Mouse (Mus musculus) neural tube, embryonic 11.5 days (tissue): ENCODE data around the gene Gnb5. TPM values are rescaled to one million over a fixed set of nuclear protein-coding genes. Genes with fewer than 3 reads are reported as not detected.
A peak's percentile ranks its signal among the peaks of the same experiment; 100 is the strongest.

Experiments used
- ATAC-seq: fragments of 200-750 bp; cut with Nextera tagmentation; 2 replicates; pipeline ENCODE4 v1.8.0; 2017; ENCODE audit warnings: moderate number of reproducible peaks, mild to moderate bottlenecking, moderate TSS enrichment, moderate library complexity; ENCODE audit not compliant: insufficient read depth, low FRiP score, low TSS enrichment
- DNase-seq: peaks from one replicate; pipeline ENCODE4 v3.0.0-alpha.2; 2015; ENCODE audit warnings: low spot score
- H3K27ac ChIP-seq: fragments of 300-500 bp; sonication (generic); 2 replicates; pipeline ENCODE4 v1.5.1; 2014; ENCODE audit warnings: low read depth, mild to moderate bottlenecking, low read length
- H3K27me3 ChIP-seq: fragments of 300-500 bp; sonication (generic); 2 replicates; pipeline ENCODE4 v1.6.1; 2014; ENCODE audit warnings: mild to moderate bottlenecking, low read length, mixed read lengths; ENCODE audit not compliant: control insufficient read depth, insufficient read depth
- H3K36me3 ChIP-seq: fragments of 300-500 bp; sonication (generic); 2 replicates; pipeline ENCODE4 v1.6.1; 2014; ENCODE audit warnings: mild to moderate bottlenecking, low read length, moderate library complexity, mixed read lengths; ENCODE audit not compliant: control insufficient read depth, insufficient read depth
- H3K4me1 ChIP-seq: fragments of 300-500 bp; sonication (generic); 2 replicates; pipeline ENCODE4 v1.6.1; 2014; ENCODE audit warnings: low read length, mixed read lengths; ENCODE audit not compliant: control insufficient read depth, insufficient read depth
- H3K4me2 ChIP-seq: fragments of 300-500 bp; sonication (generic); 2 replicates; pipeline ENCODE4 v1.6.1; 2014; ENCODE audit warnings: low read depth, mild to moderate bottlenecking, moderate library complexity
- H3K4me3 ChIP-seq: fragments of 300-500 bp; sonication (generic); 2 replicates; pipeline ENCODE4 v1.5.1; 2014; ENCODE audit warnings: low read depth, low read length
- H3K9ac ChIP-seq: fragments of 300-500 bp; sonication (generic); 2 replicates; pipeline ENCODE4 v1.6.1; 2014; ENCODE audit warnings: mild to moderate bottlenecking, low read length
- H3K9me3 ChIP-seq: fragments of 300-500 bp; sonication (generic); 2 replicates; pipeline ENCODE4 v1.6.1; 2016; ENCODE audit warnings: low read length; ENCODE audit not compliant: control insufficient read depth
- WGBS: fragments of 180-500 bp; shearing (Covaris S2); extraction: QIAGEN DNeasy Blood & Tissue Kit; methylation state at CpG from one replicate; pipeline ENCODE4 v1.1.7; 2014; 5-methylcytosine and 5-hydroxymethylcytosine counted together
- polyA plus RNA-seq: library from polyadenylated mRNA; unstranded; fragments of >200 nt; fragmentation: Nextera tagmentation; extraction: Ambion mirVana; gene quantifications from 2 replicates; pipeline ENCODE4 v1.2.1, GENCODE M21; 2014

The Gnb5 gene
- polyA plus RNA-seq, result 34.2 and 34.7 TPM in 2 replicates

DNA sequence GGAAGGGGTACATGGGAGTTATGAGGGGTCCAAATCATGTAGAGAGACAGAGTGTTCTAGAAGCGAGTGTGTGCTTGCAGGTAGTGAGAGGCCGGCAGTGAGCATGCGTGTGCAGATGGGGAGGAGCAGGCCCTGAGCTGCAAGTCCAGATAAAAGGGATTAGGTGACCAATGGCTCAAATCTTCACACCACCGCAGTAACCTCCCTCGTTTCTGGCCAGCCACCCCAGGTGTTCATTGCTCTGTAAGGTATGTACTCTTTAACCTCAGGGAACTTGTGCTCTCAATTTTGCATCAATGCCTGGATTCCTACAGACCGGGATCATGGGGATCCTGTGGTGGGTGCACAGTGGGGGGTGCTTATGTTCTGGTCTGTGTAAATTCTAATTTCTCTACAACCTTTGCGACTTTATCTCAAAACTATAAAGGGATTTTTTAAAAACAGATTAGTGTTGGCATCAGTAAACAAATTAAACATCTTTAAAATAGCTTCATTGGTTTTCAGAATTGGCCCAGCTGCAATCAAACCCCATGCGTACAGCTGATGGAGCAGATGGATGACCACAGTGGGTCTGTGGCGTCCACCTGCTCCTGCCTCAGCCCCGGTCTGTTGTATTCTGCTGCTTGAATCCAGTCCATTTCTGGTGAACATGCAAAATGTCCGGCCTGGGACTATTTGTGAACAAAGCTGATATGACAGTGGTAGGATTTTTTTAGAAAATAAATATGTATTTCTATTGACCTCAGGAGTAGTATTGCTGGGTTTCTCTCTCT lies at the start of gene Gnb5:
Gene Gnb5, plus strand, starts transcription at position 163 of the 773 bp plus-strand sequence.
- no peak within 1 kb of the TSS for H3K9ac ChIP-seq
- H3K4me2 ChIP-seq, result no peak within 1 kb of the TSS
- no peaks in the 10 kb centered on the region for H3K36me3 ChIP-seq
- WGBS, result 79% methylated on average over 11 of the region's 11 CpGs
- H3K27ac ChIP-seq, result no peak within 1 kb of the TSS
- H3K4me1 ChIP-seq, result 0 out of 2 replicates have a peak, but pooled peaks cover 2% of the 10 kb centered on the region
- no peak for DNase-seq
- no peak for ATAC-seq
- H3K4me3 ChIP-seq, result no peak within 1 kb of the TSS
- H3K9me3 ChIP-seq, result no peaks in the 10 kb centered on the region
- no peaks in the 10 kb centered on the region for H3K27me3 ChIP-seq

GRCm38 (mm10) chr9:75258792-75259191 lies 47.3 kb upstream of the Gnb5 start:
- no peak for ATAC-seq
- H3K4me1 ChIP-seq, result peaks cover 16% of the 10 kb centered on the region
- no peak overlapping the region for H3K4me3 ChIP-seq
- no peak overlapping the region for H3K9ac ChIP-seq
- 82% methylated on average over 4 of the region's 4 CpGs for WGBS
- no peak overlapping the region for H3K27ac ChIP-seq
- H3K4me2 ChIP-seq, result no peak overlapping the region
- no peak for DNase-seq
- no peaks in the 10 kb centered on the region for H3K36me3 ChIP-seq
- no peaks in the 10 kb centered on the region for H3K27me3 ChIP-seq
- no peaks in the 10 kb centered on the region for H3K9me3 ChIP-seq

DNA sequence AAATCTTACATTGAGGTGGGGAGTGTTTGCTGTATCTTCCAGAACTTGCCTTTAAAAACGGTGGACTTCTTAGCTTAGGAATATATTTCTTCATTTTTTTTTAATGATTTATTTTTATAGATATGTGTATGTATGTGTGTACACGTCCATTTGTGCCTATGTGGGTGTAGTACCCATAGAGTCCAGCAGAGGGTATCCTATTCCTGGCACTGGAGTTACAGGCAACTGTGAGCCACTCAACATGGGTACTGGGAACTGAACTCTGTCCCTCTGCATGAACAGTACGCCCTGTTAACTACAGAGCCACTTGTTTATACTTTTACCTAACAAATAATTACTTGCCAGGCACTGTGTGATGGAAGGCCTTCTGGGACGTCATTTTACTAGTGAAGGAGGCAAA lies 46.4 kb upstream of the Gnb5 start:
- 92% methylated on average over 4 of the region's 4 CpGs for WGBS
- Histone ChIP-seq H3K4me1 (peaks cover 13% of the 10 kb centered on the region), H3K27me3 (no peaks in the 10 kb centered on the region), H3K9ac (no peak overlapping the region), H3K9me3 (no peaks in the 10 kb centered on the region), H3K27ac (no peak overlapping the region), H3K4me2 (no peak overlapping the region), H3K36me3 (no peaks in the 10 kb centered on the region), H3K4me3 (no peak overlapping the region)
- ATAC-seq, result no peak
- no peak for DNase-seq

GRCm38 (mm10) chr9:75261332-75261872 lies 44.7 kb upstream of the Gnb5 start:
- Histone ChIP-seq H3K4me2 (no peak overlapping the region), H3K27ac (peak overlapping the region; percentile 54), H3K9ac (peak overlapping the region; percentile 12; the same call in 1 of the 2 replicates), H3K9me3 (no peaks in the 10 kb centered on the region), H3K4me1 (peaks cover 13% of the 10 kb centered on the region), H3K27me3 (no peaks in the 10 kb centered on the region), H3K4me3 (no peak overlapping the region), H3K36me3 (no peaks in the 10 kb centered on the region)
- ATAC-seq (peak; percentile 91), DNase-seq (peak; percentile 68)
- WGBS, result 6% methylated on average over 8 of the region's 8 CpGs

GRCm38 (mm10) chr9:75262235-75262826 lies 43.8 kb upstream of the Gnb5 start:
- no peak overlapping the region for H3K4me3 ChIP-seq
- H3K9ac ChIP-seq, result no peak overlapping the region
- no peak for DNase-seq
- H3K27me3 ChIP-seq, result no peaks in the 10 kb centered on the region
- no peaks in the 10 kb centered on the region for H3K9me3 ChIP-seq
- no peak for ATAC-seq
- peaks cover 13% of the 10 kb centered on the region for H3K4me1 ChIP-seq
- 79% methylated on average over 8 of the region's 8 CpGs for WGBS
- no peak overlapping the region for H3K4me2 ChIP-seq
- no peaks in the 10 kb centered on the region for H3K36me3 ChIP-seq
- H3K27ac ChIP-seq, result no peak overlapping the region

DNA sequence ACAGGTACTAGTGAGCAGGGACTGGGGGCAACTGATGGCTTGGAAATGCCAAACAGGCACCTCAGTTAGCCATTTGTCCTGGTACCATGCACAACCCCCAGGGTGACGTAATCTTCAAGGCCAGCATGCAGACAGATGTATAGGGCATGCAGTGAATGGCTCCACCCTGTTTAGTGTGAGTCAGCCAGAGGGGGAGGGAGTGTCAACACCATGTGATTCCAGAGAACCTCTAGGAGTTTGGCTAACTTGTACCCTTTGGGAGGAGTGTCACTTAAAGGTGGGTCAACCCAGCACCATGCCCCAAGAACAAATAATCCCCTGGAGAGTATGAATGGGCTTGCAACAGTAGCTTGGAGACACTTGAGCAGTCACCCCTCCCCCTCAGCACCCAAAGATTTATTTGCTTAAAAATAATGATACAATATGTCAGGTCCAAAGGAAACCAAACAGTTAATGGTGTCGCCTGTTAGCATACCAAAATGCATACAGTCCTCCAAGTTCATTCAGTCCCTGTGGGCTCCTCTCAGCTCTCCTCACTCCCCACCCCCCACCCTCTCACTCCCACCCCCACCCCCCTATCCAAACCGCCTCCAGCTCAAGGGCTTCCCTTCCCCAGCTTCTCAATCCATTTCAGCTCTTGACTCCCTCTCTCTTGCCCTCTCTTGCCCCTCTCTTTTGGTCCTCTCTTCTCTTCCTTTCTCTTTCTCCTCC lies 41.9 kb upstream of the Gnb5 start:
- WGBS, result 52% methylated on average over 3 of the region's 3 CpGs
- Histone ChIP-seq H3K27me3 (no peaks in the 10 kb centered on the region), H3K9me3 (no peaks in the 10 kb centered on the region), H3K4me2 (no peak overlapping the region), H3K27ac (no peak overlapping the region), H3K4me1 (peaks cover 13% of the 10 kb centered on the region), H3K9ac (no peak overlapping the region), H3K4me3 (no peak overlapping the region), H3K36me3 (no peaks in the 10 kb centered on the region)
- DNase-seq (no peak), ATAC-seq (peak; percentile 18; the same call in 1 of the 2 replicates)

DNA sequence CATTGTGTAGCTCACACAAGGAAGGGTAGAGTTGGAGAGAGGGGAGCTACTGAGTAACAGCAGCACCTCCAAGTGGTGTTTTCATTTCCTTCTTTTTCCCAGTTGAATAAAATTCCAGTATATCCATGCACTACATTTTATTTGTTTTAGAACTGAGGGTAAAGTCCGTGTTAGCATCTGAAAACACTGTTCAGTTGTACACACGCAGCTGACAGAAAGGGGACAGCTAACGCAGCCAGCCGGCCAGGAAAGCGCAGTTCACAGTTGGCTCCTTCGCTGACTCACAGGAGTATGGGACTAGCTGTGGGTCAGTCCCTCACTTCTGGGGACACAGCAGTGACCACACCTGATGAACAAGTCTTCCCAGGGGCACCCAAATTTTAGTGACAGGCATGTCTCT lies 38.9 kb upstream of the Gnb5 start:
- H3K27ac ChIP-seq, result no peak overlapping the region
- no peaks in the 10 kb centered on the region for H3K4me1 ChIP-seq
- no peaks in the 10 kb centered on the region for H3K9me3 ChIP-seq
- DNase-seq (no peak), ATAC-seq (no peak)
- no peak overlapping the region for H3K4me3 ChIP-seq
- no peaks in the 10 kb centered on the region for H3K36me3 ChIP-seq
- H3K9ac ChIP-seq, result no peak overlapping the region
- WGBS, result 83% methylated on average over 6 of the region's 6 CpGs
- no peaks in the 10 kb centered on the region for H3K27me3 ChIP-seq
- no peak overlapping the region for H3K4me2 ChIP-seq

DNA sequence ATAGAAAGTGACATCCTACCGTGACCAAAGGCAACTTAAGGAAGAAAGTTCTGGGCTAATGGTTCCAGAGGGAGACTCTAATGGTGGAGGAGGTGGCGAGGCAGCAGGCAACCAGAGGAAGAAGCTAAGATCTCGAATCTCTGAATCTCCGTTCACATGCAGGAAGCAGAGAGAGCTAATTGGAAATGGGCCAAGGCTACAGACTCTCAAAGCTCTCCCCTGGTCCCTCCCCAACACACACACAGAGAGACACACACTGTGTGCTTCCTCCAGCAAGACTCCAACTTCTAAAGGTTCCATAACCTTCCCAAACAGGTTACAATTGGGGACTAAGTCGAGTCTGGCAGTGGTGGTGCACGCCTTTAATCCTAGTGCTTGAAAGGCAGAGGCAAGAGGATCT lies 35.7 kb upstream of the Gnb5 start:
- ATAC-seq (no peak), DNase-seq (no peak)
- no peak overlapping the region for H3K9ac ChIP-seq
- H3K4me3 ChIP-seq, result no peak overlapping the region
- no peaks in the 10 kb centered on the region for H3K36me3 ChIP-seq
- no peaks in the 10 kb centered on the region for H3K4me1 ChIP-seq
- H3K27me3 ChIP-seq, result no peaks in the 10 kb centered on the region
- no peak overlapping the region for H3K27ac ChIP-seq
- no peak overlapping the region for H3K4me2 ChIP-seq
- 73% methylated on average over 6 of the region's 6 CpGs for WGBS
- H3K9me3 ChIP-seq, result no peaks in the 10 kb centered on the region
